Mouse (Mus musculus) inflammation-experienced regulatory T-cells, adult 6 months (primary cell): ENCODE measurements around the gene Map2k7. TPM values are rescaled to one million over a fixed set of nuclear protein-coding genes. Genes with fewer than 3 reads are reported as not detected.

Experiments
- ATAC-seq: one replicate; pipeline ENCODE4 v1.8.0; 2017
- polyA plus RNA-seq, 3 experiments: library from polyadenylated mRNA; unstranded; fragments of 100-300 nt; shearing (Covaris generic); gene quantifications; one replicate each; pipeline ENCODE4 v1.2.1; 2017

Gene Map2k7
- polyA plus RNA-seq, 3 experiments from 2014 or later = 17.2 to 33.1 (median 20.0) TPM

- peak; percentile 95 for ATAC-seq
Observed at GRCm38 (mm10) chr8:4259125-4259804, 20.7 kb downstream of the Map2k7 start, which contains the start of gene Ctxn1. Ctxn1 (minus strand) TSS chr8:4259274.

GRCm38 (mm10) chr8:4259805-4260170 lies 21.2 kb downstream of the Map2k7 start:
- ATAC-seq = no peak

DNA sequence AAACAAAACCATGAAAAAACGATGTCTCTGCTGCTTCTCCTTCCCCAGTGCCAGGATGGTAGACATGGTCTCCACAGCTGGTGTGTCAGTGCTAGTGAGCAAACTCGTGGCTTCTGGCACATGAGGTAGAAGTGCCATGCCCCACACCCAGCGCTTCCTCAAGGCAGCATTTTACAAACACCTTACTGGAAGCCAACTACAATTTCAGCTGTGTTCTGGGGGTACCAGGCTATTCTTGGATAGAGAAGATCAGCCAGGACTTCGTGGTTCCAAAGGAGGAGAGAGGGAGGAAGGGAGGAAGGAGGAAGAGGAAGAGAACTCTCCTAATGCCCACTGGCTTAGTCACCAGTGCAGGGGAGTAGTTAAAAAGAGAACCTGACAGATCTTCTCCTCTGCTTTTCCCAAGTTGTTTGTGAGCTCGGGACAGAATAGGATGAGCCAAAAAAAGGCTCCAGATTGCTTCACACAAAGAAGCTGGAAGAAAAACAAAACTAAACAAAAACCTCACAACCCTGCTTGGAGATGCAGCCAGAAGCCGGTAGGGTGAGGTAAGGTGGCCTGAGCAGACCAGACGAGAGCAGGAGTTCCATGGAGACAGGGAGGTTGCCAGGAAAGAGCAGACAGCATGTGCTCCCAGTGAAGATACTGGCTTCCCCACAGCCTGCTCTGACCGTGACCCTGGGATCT lies 24.7 kb downstream of the Map2k7 start:
- no peak for ATAC-seq

DNA sequence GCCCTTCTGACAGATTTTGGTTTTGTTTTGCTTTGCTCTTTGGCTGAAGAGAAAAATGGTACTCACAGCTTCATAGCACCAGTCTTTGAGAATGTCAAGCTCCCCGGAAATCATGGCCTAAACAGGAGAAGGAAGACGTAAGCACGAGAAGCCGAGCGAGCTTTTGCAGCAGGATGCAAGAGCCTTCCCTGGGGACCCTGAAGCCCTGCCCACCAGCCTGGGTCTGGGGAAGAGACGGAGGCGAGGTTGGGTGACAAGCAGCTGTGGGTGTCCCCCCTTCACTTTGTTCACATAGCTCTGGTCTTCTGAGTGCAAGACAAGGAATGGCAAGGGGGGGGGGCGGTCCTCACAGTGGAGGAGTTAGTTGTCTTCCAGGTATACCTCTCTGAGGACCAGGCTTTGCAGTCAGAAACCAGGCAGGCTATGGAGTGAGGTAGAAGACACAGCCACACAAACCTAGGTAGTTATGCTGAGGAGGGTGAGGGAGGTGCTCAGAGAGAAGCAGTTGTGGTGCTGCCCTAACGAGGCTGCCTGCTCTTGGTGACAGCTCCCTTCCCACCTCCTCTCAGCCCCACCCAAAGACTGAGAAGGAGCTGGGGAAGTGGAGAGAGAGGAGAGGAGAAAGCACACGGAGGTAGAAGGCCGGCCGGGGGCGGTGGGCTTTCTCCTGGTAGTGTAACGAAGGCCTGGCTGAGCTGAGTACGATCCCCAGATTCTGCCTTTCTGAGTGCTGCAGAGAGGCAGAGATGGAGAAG lies 26.8 kb downstream of the Map2k7 start:
- ATAC-seq = no peak

GRCm38 (mm10) chr8:4267627-4268026 lies 29.1 kb downstream of the Map2k7 start:
- no peak for ATAC-seq

- no peak for ATAC-seq
Observed at GRCm38 (mm10) chr8:4269609-4270008, 31.1 kb downstream of the Map2k7 start.

GRCm38 (mm10) chr8:4275275-4276110 lies 37.0 kb downstream of the Map2k7 start, which contains the start of gene Timm44:
Timm44 (minus strand) TSS chr8:4275913.
- peak; percentile 98 for ATAC-seq

GRCm38 (mm10) chr8:4276111-4276465 lies 37.5 kb downstream of the Map2k7 start:
- ATAC-seq = no peak

DNA sequence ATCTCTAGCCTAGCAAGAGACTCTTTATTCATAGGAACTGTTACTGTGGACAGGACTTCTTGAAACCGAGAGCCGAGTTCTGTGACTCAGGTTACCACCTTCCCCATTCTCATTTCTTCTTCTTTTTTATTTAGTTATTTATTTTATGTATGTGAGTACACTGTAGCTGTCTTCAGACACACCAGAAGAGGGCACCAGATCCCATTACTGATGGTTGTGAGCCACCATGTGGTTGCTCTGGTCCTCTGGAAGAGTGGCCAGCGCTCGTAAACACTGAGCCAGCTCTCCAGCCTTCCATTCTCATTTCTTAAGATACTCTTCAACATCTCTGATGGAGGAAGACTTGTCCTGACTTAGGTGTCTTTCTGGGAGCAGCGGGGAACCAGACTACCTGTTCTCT lies 54.2 kb downstream of the Map2k7 start:
- ATAC-seq = no peak

Other genes with a start within 250 kb of the Map2k7 start
- gene Cd209f, start 132.9 kb upstream of the Map2k7 start, polyA plus RNA-seq = not detected
- under 1 TPM in 1 of 3 experiments, not detected in 2; 0.12 TPM for gene Cd209g, start 104.6 kb upstream of the Map2k7 start, polyA plus RNA-seq
- 1 to 10 TPM; 3.9 to 6.0 (median 5.7) TPM for gene Evi5l, start 72.2 kb upstream of the Map2k7 start, polyA plus RNA-seq
- gene Prr36, start 21.3 kb upstream of the Map2k7 start, polyA plus RNA-seq = under 1 TPM; 0.30 to 0.57 (median 0.50) TPM
- gene Lrrc8e, start 11.9 kb upstream of the Map2k7 start, polyA plus RNA-seq = under 1 TPM in 1 of 3 experiments, not detected in 2; 0.90 TPM
- under 1 TPM in 1 of 3 experiments, not detected in 2; 0.35 TPM for gene Gm49320, start 125 bp downstream of the Map2k7 start, polyA plus RNA-seq
- 1 to 10 TPM; 1.9 to 8.2 (median 5.2) TPM for gene Tgfbr3l, start 9.5 kb downstream of the Map2k7 start, polyA plus RNA-seq
- gene Snapc2, start 14.3 kb downstream of the Map2k7 start, polyA plus RNA-seq = 10 to 100 TPM in 2 of 3 experiments, 1 to 10 TPM in 1; 9.1 to 16.0 (median 15.9) TPM
- under 1 TPM in 2 of 3 experiments, not detected in 1; 0.74 to 0.89 TPM for gene Ctxn1, start 20.5 kb downstream of the Map2k7 start, polyA plus RNA-seq
- gene Timm44, start 37.2 kb downstream of the Map2k7 start, polyA plus RNA-seq = 10 to 100 TPM; 69.8 to 91.0 (median 81.9) TPM
- gene Ccl25, start 86.5 kb downstream of the Map2k7 start, polyA plus RNA-seq = 10 to 100 TPM in 2 of 3 experiments, 1 to 10 TPM in 1; 7.7 to 12.9 (median 11.6) TPM
- gene Elavl1, start 86.7 kb downstream of the Map2k7 start, polyA plus RNA-seq = 10 to 100 TPM; 31.0 to 37.8 (median 34.3) TPM